Mouse (Mus musculus) heart, embryonic 14.5 days (tissue): ENCODE data around the gene Phc1. TPM values are rescaled to one million over a fixed set of nuclear protein-coding genes. Genes with fewer than 3 reads are reported as not detected.
A peak's percentile ranks its signal among the peaks of the same experiment; 100 is the strongest.

ENCODE experiments used
- ATAC-seq: fragments of 200-750 bp; cut with Nextera tagmentation; 2 replicates; pipeline ENCODE4 v1.8.0; 2017; ENCODE audit warnings: low read depth, moderate TSS enrichment; ENCODE audit not compliant: insufficient number of reproducible peaks, insufficient read depth, low FRiP score
- H3K27ac ChIP-seq, 2 experiments: fragments of 200-500 bp in 1 of 2; fragments of 300-500 bp in 1 of 2; sonication (generic) in 1 of 2; replicated peaks in 1 of 2; 2 replicates each; pipeline ENCODE4 v1.5.1; 2012 to 2014; ENCODE audit warnings: low read depth in 2 of 2, low read length in 2 of 2, control low read depth in 1 of 2, mild to moderate bottlenecking in 1 of 2, mixed read lengths in 1 of 2; ENCODE audit not compliant: control insufficient read depth in 1 of 2, insufficient read depth in 1 of 2
- H3K27me3 ChIP-seq: fragments of 300-500 bp; sonication (generic); 2 replicates; pipeline ENCODE4 v1.6.1; 2014; ENCODE audit warnings: mild to moderate bottlenecking, low read length, control low read depth; ENCODE audit not compliant: control insufficient read depth, insufficient read depth
- H3K36me3 ChIP-seq: fragments of 300-500 bp; sonication (generic); 2 replicates; pipeline ENCODE4 v1.6.1; 2014; ENCODE audit warnings: mild to moderate bottlenecking, control low read depth, low read length, mixed read lengths; ENCODE audit not compliant: control insufficient read depth, insufficient read depth
- H3K4me1 ChIP-seq, 2 experiments: fragments of 200-500 bp in 1 of 2; fragments of 300-500 bp in 1 of 2; sonication (generic) in 1 of 2; 2 replicates each; pipeline ENCODE4 v1.6.1; 2012 to 2014; ENCODE audit warnings: low read length in 2 of 2, control low read depth in 1 of 2, mixed read lengths in 1 of 2; ENCODE audit not compliant: control insufficient read depth in 2 of 2, insufficient read depth in 2 of 2
- H3K4me2 ChIP-seq: fragments of 300-500 bp; sonication (generic); 2 replicates; pipeline ENCODE4 v1.6.1; 2014; ENCODE audit warnings: mild to moderate bottlenecking, low read length
- H3K4me3 ChIP-seq, 2 experiments: fragments of 200-500 bp in 1 of 2; fragments of 300-500 bp in 1 of 2; sonication (generic) in 1 of 2; 2 replicates each; pipeline ENCODE4 v1.5.1; 2012 to 2014; ENCODE audit warnings: low read length in 2 of 2, mild to moderate bottlenecking in 2 of 2, control low read depth in 1 of 2, low read depth in 1 of 2, moderate library complexity in 1 of 2; ENCODE audit not compliant: control insufficient read depth in 1 of 2, insufficient read depth in 1 of 2
- H3K9ac ChIP-seq: fragments of 300-500 bp; sonication (generic); 2 replicates; pipeline ENCODE4 v1.6.1; 2014; ENCODE audit warnings: mild to moderate bottlenecking, low read length
- H3K9me3 ChIP-seq: fragments of 300-500 bp; sonication (generic); 2 replicates; pipeline ENCODE4 v1.6.1; 2016; ENCODE audit warnings: low read length, control low read depth; ENCODE audit not compliant: control insufficient read depth
- WGBS: fragments of 180-500 bp; shearing (Covaris S2); extraction: QIAGEN DNeasy Blood & Tissue Kit; methylation state at CpG from one replicate; pipeline ENCODE4 v1.1.7; 2014; 5-methylcytosine and 5-hydroxymethylcytosine counted together
- polyA plus RNA-seq: library from polyadenylated mRNA; unstranded; fragments of >200 nt; fragmentation: Nextera tagmentation; extraction: Ambion mirVana; gene quantifications from 2 replicates; pipeline ENCODE4 v1.2.1, GENCODE M21; 2014

Gene Phc1
- polyA plus RNA-seq, 1 experiment from 2014 or later: 13.2 TPM

DNA sequence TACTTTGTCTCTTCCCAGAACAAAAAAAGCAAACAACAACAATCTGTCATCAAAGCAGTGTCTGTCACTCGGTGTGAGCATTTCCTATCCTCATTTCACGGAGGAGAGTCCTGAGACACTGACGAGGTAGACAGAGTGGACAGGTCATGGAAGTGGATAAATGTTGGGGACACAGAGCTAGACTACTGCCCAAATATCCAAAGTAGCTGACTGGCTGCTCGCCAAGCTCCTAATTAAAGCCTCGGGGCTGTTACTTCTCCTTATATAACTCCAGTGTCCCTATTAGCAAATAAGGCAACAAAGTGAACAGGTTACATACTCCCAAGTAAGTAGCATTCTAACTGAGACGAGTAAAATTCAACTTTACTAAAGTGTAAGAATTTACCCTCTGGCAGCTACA is 2.8 kb downstream of the Phc1 start:
- Histone ChIP-seq H3K4me2 (no peak overlapping the region), H3K36me3 (peaks cover 37% of the 10 kb centered on the region), H3K27ac (no peak overlapping the region), H3K9me3 (no peaks in the 10 kb centered on the region), H3K9ac (no peak overlapping the region), H3K4me1 (peaks cover 0 to 16% of the 10 kb centered on the region in 2 experiments; a peak in 1 of 4 replicates), H3K4me3 (no peak overlapping the region), H3K27me3 (no peaks in the 10 kb centered on the region)
- WGBS: 51% methylated on average over 6 of the region's 6 CpGs
- ATAC-seq: no peak

DNA sequence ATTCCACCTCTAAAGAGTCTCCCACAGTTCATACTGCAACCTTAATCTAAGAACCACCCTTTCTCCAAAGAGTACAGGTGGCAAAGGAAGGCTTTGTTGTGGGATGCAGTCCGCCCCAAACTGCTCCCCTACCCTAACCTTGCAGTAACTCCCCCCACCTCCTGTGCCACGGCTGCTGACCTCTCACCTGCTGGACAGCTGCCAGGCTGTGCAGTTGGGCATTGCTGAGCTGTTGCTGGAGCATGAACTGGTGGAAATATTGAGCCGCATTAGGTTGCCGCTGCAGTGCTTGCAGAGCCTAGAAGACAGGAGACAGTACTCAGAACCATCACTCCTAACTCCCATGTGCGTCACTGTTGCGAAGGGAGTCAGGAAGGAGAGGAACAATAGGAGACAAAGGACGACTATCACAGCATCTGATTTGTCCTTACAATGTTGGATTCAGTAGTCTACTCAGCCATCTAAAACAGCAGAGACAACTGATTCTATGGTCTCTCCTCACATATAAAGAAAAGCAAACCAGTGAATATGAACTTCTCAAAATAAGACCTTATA is 5.5 kb downstream of the Phc1 start:
- H3K9me3 ChIP-seq: no peaks in the 10 kb centered on the region
- no peak overlapping the region for H3K4me3 ChIP-seq
- 86% methylated on average over 7 of the region's 7 CpGs for WGBS
- peaks cover 0 to 12% of the 10 kb centered on the region in 2 experiments; a peak in 1 of 4 replicates for H3K4me1 ChIP-seq
- H3K4me2 ChIP-seq: no peak overlapping the region
- no peak overlapping the region for H3K9ac ChIP-seq
- no peak overlapping the region for H3K27ac ChIP-seq
- H3K36me3 ChIP-seq: peaks cover 58% of the 10 kb centered on the region
- H3K27me3 ChIP-seq: no peaks in the 10 kb centered on the region
- ATAC-seq: no peak

DNA sequence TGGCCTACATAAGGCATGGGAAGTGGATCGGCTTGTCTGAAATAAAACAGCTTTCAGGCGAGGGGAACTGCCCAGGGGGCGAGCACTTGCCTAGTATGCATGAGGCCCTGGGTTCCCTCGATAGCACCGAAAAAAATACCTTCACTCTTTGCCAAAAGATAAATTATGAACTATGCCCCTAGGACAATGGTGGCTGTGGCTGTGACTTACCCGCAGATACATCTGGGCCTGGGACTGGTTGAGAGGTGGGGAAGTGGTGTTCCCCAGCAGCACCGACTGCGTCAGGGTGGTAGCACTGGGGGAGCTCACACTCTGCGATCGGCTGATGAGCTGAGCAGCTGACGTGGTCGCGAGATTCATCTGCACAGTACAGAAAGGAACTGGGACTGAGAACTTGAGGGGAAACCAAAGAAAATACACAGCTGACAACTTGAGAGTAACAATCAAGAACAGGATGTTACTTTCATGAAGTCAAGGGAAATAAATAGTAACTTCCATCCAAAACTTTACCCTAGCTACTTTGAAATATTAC is 7.2 kb downstream of the Phc1 start:
- H3K4me1 ChIP-seq: peaks cover 0 to 5% of the 10 kb centered on the region in 2 experiments; a peak in 1 of 4 replicates
- ATAC-seq: no peak
- H3K4me3 ChIP-seq: no peak overlapping the region
- peaks cover 67% of the 10 kb centered on the region for H3K36me3 ChIP-seq
- 83% methylated on average over 13 of the region's 13 CpGs for WGBS
- no peaks in the 10 kb centered on the region for H3K27me3 ChIP-seq
- H3K27ac ChIP-seq: no peak overlapping the region
- no peaks in the 10 kb centered on the region for H3K9me3 ChIP-seq
- H3K4me2 ChIP-seq: no peak overlapping the region
- no peak overlapping the region for H3K9ac ChIP-seq

DNA sequence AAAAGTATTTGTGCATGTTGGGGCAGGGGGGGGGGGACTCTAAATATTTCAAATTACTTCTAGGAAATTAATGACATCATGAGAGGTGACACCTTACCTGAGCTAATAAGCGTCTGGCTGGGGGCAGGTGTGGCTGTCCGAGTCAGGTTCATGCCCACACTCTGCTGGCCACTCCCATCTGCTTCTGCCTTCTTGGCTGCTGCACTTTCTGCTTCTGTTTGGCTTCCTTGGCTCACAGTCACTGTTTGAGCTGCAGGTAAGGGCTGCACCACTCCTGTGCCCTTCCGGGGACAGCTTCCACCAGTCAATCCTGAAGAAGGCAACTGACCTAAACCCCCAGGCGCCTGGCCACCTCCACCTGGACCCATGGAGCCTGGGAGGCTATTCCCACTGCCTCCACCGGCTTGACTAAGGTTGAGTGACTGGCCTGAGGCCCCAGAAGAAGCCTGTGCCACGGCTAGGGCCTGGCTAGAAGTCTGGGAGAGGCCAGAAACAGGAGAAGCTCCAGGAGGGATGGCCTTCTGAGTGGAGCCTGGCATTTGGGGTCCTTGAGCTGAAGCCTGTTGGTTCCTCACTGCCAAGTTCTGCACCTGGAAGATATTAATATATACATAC is 14.9 kb downstream of the Phc1 start:
- Histone ChIP-seq H3K4me2 (no peak overlapping the region), H3K27me3 (no peaks in the 10 kb centered on the region), H3K9ac (no peak overlapping the region), H3K36me3 (peaks cover 64% of the 10 kb centered on the region), H3K4me3 (no peak overlapping the region), H3K4me1 (no peaks in the 10 kb centered on the region), H3K27ac (no peak overlapping the region), H3K9me3 (no peaks in the 10 kb centered on the region)
- 93% methylated on average over 6 of the region's 6 CpGs for WGBS
- no peak for ATAC-seq

DNA sequence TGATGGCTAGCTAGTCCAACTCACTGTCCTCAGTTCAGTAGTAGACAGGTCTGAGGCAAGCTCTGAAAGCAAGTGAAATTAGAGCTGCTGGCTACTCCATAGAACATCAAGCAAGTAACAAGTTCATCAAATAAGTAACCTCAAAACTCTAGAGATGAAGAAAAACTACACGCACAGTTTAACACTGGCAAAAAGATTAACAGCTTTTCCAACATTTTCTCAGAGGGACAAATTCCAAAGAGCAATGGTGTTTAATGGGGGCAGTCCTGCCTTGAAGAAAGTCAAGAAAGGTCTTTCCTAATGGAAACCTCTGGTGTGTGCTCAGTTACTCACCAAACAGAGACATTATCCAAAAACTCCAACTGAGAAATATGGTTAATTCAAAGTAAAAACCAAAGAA is 21.6 kb downstream of the Phc1 start:
- Histone ChIP-seq H3K4me3 (no peak overlapping the region), H3K9ac (no peak overlapping the region), H3K4me1 (no peaks in the 10 kb centered on the region), H3K27me3 (no peaks in the 10 kb centered on the region), H3K9me3 (no peaks in the 10 kb centered on the region), H3K36me3 (peaks cover 98% of the 10 kb centered on the region), H3K27ac (no peak overlapping the region), H3K4me2 (no peak overlapping the region)
- WGBS: 95% methylated on average over 1 of the region's 1 CpGs
- no peak for ATAC-seq

DNA sequence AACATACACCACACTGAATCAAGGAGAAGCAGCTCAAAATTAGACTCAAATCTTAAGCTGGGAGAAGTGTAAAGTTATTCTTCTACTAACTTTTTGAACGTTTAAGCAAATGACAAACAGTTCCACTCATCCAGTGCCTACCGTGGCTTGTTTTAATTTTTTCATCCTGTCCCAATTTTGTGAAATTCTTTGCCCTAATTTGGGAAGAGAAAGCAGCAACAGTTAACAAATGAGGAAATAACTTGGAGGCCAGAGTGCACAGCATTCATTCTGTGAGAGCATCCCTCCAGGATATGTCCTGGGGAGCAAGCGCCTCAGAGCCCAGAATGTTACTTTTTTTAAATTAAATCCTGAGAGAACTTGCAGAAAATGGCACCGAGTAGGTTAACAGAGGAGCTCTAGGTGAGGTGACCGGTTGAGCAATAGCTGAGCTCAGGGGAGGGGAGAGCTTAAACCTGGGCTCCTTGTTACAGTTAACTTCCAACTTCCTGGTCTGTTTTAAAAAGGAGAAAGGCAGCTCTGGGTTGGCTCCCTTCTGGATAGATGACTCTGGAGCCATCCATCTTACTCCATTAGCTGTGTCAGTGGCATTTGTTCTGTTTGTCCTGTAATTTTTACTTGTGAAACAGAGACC is 30.1 kb downstream of the Phc1 start:
- no peak for ATAC-seq
- 70% methylated on average over 5 of the region's 5 CpGs for WGBS
- Histone ChIP-seq H3K9me3 (no peaks in the 10 kb centered on the region), H3K36me3 (peaks cover 31% of the 10 kb centered on the region), H3K27me3 (no peaks in the 10 kb centered on the region), H3K9ac (peak overlapping the region; percentile 94; the same call in 1 of the 2 replicates), H3K4me1 (peaks cover 0 to 16% of the 10 kb centered on the region in 2 experiments; a peak in 2 of 4 replicates), H3K4me2 (peak overlapping the region; percentile 88), H3K27ac (no peak overlapping the region), H3K4me3 (peak overlapping the region in 1 of 2 experiments; percentile 93; a peak in 2 of 4 replicates)

DNA sequence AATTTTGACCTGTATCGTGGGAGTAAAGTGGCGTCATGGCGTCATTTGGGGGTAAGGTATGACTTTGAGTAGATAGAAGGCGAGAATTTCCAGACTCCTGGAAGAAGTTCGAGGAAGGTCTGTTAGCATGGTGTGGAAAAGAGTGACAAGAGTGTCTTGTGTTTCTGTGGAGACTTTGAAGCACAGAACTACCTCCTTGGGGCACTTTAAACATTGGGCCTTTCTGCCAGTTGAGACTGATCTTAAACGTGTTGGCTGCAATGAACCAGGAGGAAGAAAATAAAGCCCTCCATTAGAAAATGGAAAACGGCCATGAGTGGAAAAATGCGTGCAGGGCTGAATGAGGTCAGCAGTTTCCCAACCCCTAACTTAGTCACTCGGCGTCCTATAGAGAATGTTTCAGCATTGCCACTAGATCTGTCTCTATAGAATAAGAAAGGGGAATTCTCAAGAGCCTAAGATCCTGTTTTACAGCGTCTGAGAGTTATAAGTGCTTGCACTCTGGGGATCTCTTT is 30.9 kb downstream of the Phc1 start:
- ATAC-seq: no peak
- Histone ChIP-seq H3K4me2 (peak overlapping the region; percentile 88), H3K36me3 (peaks cover 23% of the 10 kb centered on the region), H3K27me3 (no peaks in the 10 kb centered on the region), H3K4me1 (peaks cover 0 to 16% of the 10 kb centered on the region in 2 experiments; a peak in 2 of 4 replicates), H3K9me3 (no peaks in the 10 kb centered on the region), H3K4me3 (peak overlapping the region; percentile 68 to 93), H3K9ac (peak overlapping the region; percentile 94), H3K27ac (peak overlapping the region; percentile 78 to 80; a peak in 3 of 4 replicates)
- 6% methylated on average over 11 of the region's 11 CpGs for WGBS
